Mouse (Mus musculus) gastrocnemius, postnatal 4 days (tissue): Measurements from ENCODE around the gene Usp30. TPM values are rescaled to one million over a fixed set of nuclear protein-coding genes. Genes with fewer than 3 reads are reported as not detected.

Experiments
- DNase-seq, 2 experiments: peaks; one replicate each; pipeline ENCODE4 v3.0.0; 2021 to 2022; ENCODE audit warnings: low spot score in 2 of 2, mixed read lengths in 2 of 2
- long read RNA-seq, 2 experiments: library from polyadenylated mRNA; stranded (forward); transcript quantifications; one replicate each; pipeline ENCODE4 v2.0.0; 2021
- total RNA-seq, 2 experiments: library from RNA; stranded (reverse); gene quantifications; 2 replicates each; pipeline ENCODE4 v1.2.3; 2021

Usp30 gene
- total RNA-seq = 10 to 100 TPM; 12.9 to 13.6 TPM
- long read RNA-seq, experiment 1, full-length matches to known transcripts = 10 of 21 reads
- long read RNA-seq, experiment 1, partial matches to known transcripts = 4 of 21 reads
- long read RNA-seq, experiment 1, other reads (novel, unspliced or antisense) = 7 of 21 reads
- long read RNA-seq, experiment 2, full-length matches to known transcripts = 6 of 15 reads
- long read RNA-seq, experiment 2, partial matches to known transcripts = 5 of 15 reads
- long read RNA-seq, experiment 2, other reads (novel, unspliced or antisense) = 4 of 15 reads

DNA sequence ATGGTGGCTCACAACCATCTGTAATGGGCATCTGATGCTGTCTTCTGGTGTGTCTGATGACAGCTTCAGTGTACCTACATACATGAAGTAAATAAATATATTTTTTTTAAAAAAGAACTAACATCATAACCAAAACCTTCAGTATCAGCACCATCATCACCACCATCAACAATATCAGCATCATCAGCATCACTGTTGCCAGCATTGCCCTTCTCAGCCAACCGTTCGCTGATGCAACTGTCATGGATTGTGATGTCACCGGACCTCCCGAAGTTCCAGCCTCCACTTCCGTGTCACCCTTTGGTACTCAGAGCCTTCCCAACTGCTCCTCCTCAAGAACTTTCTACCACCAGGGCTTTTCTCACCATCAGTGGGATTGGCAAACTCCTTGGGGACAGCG, at the start of gene Usp30:
TSS of gene Usp30 (plus strand) at position 301 of the 400 bp plus-strand sequence.
- no peak for DNase-seq

DNA sequence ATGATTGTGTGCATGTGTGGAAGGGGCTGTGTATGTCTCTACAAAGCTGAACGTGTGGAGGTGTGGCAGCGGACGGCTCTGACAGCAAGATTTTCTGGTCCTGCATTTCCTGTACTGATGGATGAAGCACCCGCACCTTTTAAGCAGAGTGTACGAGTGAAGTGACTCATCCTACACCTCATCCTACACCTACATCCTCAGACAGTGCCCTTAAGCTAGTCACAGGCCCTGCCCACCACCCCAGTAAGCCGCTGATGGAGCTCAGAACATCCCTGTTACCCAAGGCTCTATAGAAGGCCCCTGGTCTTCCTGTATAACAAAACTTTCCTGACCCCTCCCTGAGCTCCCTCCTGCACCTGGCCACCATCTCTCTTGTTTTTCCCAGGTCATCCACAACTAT, 40.9 kb upstream of the Usp30 start:
- no peak for DNase-seq

DNA sequence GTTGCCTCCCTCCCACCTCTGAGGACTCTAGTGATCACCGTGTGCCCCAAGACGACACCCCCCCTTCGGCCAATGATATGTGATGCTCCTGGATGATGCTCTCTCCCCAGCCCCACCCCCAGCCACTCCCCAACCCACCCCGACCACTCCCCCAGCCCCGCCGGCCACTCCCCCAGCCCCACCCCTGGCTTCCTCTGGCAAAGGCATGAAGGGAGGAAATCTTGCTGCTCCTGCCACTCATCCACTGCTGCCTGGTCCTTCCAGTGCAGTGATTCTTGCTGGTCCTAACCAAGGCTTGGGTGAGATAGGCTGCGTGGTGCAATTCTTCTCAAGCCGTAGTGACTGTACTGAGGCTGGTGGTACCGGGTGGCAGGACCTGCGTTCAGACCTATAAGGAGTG, 40.4 kb upstream of the Usp30 start:
- DNase-seq = no peak

DNA sequence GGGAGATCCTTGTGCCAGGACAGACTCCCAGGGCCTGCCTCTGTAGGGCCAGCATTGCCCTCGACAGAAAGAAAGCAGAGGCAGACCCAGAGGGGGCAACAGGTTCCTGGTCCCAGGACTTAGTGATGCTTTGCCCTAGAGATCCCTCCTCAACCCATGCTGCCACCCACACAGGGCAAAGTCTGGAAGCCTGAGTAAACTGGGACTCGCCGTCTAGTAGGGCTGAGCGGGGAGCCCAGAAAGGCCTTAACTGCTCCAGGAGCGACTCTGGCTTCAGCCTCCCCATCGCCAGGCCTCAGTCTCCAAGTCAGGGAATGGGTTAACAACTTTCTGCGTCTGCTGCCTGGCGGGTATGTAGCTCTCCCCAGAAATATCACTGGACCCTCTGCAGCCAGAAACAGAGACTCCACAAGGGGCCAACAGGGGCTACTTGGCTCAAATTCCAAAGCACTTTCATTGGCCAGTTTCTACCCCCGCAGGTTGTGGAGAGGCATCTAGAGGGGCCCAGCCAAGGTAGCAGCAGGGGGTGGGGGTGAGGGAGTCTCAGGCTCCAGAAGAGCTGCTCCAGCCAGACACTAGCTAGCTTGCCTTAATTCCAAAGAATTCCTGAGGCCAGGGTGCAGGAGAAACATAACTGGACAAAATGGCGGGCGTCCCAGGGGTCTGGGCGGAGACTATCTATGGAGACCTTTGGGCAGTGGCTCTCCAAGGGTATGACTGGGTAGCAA, 37.9 kb upstream of the Usp30 start:
- DNase-seq = no peak

DNA sequence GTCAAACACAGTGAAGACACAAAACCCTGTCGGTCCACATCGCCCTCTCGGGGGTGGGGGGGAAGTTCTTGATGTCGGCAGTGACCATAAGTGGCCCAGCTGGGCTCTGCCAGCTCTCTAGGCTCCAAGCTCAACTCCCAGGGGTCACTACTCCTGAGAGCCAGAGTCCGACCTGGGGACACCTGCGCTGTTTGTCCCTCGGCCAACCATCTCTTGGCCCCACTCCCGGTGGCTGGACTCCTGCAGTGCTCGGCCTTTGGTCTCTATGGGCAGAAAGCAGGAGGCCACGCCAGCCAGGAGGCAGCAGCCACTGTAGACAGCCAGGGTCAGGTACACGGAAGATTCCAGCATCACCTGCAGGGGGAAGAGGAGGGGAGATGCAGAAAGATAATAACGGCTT, 37.1 kb upstream of the Usp30 start:
- DNase-seq = no peak

DNA sequence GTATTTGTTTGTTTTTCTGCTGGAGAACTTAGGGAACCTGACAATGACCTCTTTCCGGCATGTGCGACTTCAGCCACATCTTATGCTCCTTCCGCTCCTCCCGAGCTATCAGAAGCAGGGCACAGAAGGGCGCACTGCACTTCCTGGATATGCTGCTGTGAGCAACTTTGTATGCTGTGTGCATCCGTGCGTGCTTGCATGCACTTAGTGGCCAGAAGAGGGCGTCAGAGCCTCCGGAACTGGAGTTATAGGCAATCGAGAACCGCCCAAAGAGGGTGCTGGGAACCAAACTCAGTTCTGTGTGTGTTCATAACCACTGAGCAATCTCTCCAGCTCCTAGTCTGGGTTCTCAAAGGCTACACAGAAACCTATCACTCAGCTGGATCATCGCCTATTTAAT, 34.6 kb upstream of the Usp30 start:
- no peak for DNase-seq

DNA sequence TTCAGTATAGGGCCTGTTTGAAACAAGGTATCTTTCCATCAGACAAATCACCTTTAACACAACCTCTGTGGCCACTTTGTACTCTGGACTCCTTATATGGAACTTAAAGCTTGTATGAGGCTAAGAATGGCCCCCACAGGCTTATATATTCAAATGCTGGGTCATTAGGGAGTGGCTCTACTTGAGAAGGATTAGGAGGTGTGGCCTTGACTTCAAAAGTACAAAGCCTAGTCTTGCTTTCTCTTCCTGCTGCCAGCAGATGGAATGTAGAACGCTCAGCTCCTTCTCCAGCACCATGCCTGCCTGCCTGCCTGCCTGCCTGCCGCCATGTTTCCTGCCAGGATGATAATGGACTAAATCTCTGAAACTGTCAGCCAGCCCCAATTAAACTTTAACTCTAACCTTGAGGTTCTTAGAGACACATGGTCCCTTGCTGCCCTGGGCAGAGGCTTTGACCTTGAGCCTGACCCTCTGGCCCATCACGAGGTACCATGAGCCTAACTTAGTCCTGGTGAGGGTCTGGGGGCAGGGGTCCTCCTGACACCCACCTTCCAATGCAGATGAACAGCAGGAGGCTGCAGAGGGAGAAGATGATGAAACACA, 33.0 kb upstream of the Usp30 start:
- no peak for DNase-seq

DNA sequence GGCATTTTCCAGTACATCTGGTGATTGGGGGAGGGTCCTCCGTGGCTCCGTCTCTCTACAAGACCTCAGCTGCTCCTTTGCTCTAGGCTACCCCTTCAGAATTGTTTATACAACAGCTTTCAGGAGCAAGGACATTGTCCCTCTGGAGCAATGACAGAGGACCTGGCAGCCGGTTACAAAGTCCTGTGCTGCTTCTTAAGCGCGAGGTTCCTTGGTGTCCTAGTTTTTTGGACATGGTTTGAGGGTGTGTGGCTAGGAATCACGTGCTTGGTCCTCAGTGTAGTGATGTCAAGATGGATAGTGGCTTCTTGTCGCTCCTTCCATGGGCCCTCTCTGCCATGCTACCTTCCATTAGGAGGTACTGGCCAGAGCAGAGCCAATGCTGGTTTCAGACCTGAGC, 30.9 kb upstream of the Usp30 start:
- DNase-seq = no peak

DNA sequence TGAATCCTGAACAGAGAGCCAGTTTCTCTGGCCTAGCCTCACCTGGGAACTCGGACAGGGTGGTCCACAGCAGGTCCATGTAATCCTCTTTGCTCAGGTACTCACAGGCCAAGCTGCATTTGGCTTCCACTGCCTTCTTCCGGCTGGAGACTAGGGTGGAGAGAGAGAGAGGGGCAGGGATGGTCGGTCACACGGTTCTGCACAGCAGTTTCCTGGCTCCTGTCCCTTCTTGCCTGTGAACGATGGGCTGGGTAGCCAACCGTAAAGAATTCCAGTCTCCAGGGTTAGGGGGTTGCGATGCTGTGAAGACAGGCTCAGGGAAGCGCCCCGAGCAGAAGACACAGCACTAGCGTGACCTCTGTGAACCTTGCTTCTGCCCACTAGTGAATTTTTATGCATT, 30.1 kb upstream of the Usp30 start:
- DNase-seq = no peak

DNA sequence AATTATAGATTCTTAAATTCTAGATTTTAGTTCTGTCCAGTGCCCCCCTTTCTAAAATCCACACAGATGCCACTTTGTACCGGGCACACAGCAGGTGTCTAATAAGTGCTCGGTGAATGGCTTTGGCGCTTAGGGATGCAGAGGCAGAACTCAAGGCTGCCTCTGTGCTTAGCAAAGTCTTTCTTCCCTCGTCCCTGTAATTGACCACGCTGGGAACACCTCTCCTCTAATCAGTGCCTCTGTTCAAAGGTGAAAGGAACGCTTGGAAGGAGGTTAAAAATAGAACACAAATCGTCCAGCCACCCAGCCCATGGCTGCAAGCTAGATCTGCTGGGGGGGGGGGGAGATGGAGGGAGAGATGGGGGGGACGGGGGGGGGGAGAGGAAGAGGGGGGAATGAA, 24.8 kb upstream of the Usp30 start:
- DNase-seq = no peak

DNA sequence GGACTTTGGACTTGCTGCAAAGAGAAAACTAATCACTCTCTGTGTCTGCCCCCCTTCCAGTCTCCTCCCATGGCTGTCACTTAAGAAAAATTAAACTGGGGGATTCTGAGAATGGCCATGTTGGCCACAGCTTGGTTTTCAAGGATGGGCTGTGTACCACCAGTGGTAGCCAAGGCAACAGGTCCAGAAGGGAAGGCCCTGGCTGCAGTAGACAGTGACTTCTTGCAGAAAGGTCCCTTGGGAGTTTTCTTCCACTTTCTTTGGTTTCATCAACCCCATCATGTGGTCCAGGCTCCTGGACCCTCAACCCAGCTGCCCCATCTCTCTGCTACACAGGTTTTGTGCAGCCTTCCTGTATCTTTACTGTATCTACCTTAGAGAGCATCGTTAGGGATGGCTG, 24.4 kb upstream of the Usp30 start:
- DNase-seq = no peak

DNA sequence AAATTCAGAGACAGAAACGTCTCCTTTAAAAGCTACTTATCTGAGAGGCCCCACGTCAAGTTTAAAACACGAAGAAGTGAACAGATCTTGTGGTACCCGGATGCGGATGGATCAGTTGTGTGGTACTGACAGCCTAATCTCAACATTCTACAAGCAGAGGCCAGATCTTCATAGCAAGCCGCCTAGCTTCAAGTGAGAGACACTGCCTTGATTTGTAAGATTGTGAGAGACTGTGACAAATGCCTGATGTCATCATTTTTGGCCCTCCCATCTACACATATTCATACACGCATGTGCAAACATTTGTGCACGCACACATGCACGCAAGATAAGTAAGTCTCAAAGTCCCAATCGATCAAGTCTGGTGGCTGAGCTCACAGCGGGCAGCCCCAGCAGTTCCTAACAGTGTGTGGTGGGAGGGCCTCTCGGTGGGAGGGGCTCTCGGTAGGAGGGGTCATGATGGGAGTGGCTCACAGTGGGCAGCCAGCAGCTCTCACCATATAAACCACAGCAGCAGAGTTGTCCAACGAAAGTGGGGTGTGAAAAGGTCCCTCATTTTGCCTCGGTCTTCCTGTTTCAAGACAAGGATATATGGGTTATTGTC, 23.8 kb upstream of the Usp30 start:
- no peak for DNase-seq

DNA sequence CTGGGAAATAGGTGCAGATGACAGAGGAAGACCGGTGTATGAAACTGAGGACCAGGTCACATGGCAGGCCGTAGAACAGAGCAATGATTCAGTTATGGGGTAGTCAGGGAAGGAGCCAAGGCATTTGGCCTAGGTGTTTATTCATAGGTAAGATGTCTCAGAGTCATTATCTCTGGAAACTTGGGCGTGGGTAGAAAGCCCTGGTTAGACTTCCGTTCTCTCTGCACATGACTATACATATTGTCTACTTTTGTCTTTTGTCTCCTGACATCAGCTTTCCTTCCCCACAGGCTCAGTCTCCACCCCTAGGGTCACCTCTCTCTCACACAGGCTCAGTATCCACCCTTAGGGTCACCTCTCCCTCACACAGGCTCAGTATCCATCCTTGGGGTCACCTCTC, 21.5 kb upstream of the Usp30 start:
- DNase-seq = no peak

DNA sequence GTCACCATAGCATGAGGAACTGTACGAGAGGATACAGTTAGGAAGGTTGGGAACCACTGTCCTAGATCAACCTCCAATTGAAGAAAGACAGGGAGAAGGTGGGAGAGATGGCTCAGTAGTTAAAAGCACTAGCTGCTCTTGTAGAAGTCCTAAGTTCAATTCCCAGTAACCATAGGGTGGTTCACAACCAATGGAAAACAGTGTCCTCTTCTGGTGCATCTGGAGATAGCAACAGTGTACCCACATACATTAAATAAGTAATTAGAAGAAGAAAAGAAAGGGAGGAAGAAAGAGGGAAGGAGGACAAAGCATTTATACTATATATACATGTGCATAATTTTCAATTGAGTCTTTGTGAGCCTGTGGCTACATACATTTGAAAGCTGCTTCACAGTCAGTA, 20.1 kb upstream of the Usp30 start:
- no peak for DNase-seq

DNA sequence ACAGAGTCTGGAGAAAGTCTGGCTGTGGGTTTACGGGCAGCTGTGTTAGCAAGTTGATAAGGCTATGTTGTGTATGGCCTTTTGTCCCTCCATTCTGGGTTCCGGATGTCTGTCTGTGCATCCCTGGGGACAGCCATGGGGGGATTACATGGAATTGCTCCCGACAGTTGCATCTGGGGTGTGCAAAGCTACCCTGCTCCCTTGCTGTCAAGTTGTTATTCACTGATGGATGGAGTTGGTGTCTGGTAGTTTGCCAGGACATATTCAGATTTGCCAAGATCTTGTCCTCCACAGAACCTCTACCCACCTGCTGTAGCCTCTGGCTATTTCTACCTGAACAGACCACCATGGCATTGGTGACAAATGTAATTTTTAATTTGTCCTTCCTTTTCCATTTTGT, 19.1 kb upstream of the Usp30 start:
- DNase-seq = no peak

DNA sequence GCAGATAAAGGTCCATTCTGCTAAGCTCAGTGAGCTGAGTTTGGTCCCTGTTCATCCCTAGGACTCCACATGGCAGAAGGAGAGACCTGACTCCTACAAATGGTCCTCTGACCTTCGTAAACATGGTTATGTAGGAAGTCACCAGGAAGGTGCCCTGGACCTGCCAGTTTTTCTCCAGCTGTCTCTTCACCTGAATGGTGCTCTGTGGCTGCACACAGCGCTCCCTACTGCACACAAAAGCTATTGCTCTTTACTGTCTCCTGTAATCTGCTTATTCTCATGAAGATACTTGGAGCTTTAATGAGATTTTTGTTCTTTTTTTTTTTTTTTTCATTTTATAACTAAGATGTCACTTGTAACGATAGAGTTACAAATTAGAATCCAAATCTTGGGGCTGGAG, 18.7 kb upstream of the Usp30 start:
- no peak for DNase-seq

DNA sequence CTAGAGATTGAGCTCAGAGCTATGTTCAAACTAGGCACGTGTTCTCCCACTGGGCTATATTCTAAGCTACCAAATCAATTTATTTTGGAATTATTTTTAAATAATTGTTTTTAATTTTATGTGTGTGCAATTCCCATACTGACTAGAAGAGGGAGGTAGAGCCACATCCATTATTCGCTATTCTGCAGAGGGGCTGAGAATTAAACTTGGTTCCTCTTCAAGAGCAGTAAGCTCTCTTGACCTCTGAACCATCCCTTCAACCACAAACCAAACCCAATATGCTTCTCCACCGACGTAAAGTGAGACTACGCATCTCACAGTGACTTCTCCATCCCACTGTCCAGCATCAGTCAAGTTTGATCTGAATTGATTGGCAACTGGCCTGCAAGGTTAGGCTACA, 18.1 kb upstream of the Usp30 start:
- DNase-seq = no peak

DNA sequence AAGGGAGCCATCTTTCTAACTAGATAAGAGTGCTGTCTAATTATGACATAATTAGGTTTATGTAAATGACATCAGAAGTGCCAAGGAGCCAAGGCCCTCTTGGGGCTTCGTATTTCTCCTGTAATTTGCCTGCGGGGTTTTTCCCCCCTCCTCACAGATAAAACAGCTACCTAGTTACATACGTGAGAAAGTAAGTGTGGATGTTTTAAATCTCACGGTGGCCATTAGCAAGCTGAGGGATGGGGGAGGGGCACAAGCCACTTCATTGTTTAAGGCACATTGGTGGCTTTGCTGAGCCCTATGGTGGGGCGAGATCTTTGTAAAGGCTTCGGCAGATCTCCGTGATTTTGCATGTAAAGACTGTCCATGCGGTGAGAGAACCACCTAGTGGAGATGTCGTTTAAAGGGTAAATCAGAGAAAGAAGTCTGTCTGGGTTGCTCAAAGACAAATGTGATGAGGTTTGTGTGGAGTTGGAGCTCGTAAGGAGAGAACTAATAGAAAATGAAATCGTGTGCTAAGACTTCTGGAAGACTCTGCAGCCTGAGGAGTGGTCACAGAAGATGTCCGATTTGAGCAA, 16.4 kb upstream of the Usp30 start:
- no peak for DNase-seq

DNA sequence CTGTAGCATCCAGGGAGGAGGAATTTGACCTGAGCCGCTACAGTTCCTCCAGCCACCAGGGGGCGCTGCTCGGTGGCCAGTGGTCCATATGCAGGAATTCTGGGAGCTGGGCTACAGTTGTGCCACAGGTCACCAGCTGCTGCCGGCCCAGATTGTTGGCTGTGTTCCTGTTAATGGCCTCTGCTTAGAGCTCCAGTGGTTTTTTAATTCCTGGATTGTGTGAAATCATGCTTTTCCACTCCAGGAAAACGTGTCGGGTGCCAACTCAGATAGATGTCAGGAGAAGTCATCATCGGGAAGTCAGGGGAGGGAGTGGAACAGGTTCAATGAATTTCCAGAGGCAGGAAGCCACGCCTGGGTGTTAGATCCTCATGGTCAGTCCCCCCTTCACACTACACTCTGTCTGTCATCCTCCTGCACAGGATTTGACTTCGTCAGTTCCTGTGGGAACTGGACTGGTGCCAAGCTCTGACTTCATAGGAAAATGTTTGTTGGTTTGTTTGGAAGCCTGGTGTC, 13.0 kb upstream of the Usp30 start:
- DNase-seq = peak; percentile 71 to 78

DNA sequence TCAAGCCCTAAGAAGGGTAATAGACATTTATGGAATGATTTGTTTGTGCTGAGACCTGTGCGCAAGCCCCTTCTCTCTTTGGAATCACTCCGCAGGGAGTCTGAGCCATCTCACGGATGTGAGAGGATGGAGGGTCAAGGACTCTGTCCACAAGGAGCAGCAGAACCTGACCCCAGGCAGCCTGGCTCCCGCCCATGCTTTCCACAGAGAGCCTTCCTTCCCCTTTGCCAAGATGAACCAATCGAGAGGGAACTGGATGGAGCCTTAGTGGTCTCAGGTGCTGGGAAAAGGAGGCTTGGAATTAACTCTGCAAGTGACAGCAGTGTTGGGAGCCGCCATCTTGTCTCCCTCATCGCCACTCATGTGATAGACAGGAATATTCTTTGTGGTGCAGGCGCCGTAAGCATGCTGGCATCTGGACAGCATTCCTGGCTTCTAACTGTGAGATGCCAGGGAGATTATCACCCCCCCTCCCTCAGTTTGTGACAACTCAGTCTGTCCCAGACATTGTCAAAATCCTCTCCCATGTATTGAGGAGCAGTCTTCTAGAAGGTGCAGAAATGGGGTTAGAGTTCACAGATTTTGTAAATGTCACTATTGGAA, 8.0 kb upstream of the Usp30 start:
- DNase-seq = no peak

DNA sequence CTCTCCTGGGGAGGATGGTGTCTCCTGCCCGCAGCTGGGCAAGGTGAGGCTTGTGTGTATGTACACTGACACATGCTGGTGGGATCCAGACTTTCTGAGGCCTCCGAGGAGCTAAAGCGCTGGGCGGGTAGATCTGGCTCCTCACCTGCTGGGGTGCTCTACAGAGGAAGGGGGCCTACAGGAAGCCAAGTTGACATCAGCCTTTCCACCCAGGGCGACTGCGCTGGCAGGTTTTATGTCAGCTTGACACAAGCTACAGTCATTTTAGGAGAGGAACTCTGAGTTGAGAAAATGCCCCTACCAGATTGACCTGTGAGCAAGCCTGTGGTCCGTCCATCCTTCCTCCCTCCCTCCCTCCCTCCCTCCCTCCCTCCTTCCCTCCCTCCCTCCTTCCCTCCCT, 3.6 kb upstream of the Usp30 start:
- no peak for DNase-seq
